Comparison of ENCODE assay signal across 8 mouse cellular contexts in genomic region chr11:44581277-44581683, GRCm38 (mm10). TPM values are rescaled to one million over a fixed set of nuclear protein-coding genes. Genes with fewer than 3 reads are reported as not detected.
DNase-seq lines count a peak whose midpoint lies in the region; ATAC-seq and TF ChIP-seq lines count a peak whose summit lies in the region.

No protein-coding gene starts in this region.

- no peaks in the 10 kb centered on the region for H3K9me3 ChIP-seq in intestine, embryonic 16.5 days (ENCODE audit: control insufficient read depth, low read length)

- peak; percentile 36 for DNase-seq in urinary bladder, postnatal 14 days (ENCODE audit: low spot score)
- no peak for DNase-seq in urinary bladder, adult 18-20 months (ENCODE audit: low spot score in 2 of 2)
- DNase-seq in lung, postnatal 25 days (ENCODE audit: low spot score): peak; percentile 80
- peak; percentile 80 for DNase-seq in thymus, postnatal 25 days
- DNase-seq in layer of hippocampus, postnatal 14 days (ENCODE audit: low spot score in 2 of 2): no peak

- peak overlapping the region; percentile 37 for H3K4me3 ChIP-seq in bone marrow, adult 2 months (replicated peaks; ENCODE audit: control insufficient read depth, low read depth, low read length)
- no peak overlapping the region for H3K4me3 ChIP-seq in embryonic fibroblast, embryonic 13.5 days (ENCODE audit: insufficient read depth, low read length)
- peak overlapping the region; percentile 5; the same call in 1 of the 2 replicates for H3K4me3 ChIP-seq in intestine, embryonic 16.5 days (ENCODE audit: low read length)

- H3K4me2 ChIP-seq in intestine, embryonic 16.5 days (ENCODE audit: low read depth, low read length): no peak overlapping the region

- H3K27me3 ChIP-seq in intestine, embryonic 16.5 days (replicated peaks; ENCODE audit: control insufficient read depth, insufficient read depth, low read length): no peaks in the 10 kb centered on the region

- peak; percentile 71 for TF ChIP-seq CTCF in bone marrow, adult 2 months (IDR thresholded peaks at IDR 0.05; ENCODE audit: control insufficient read depth, insufficient read depth, low read length)
- TF ChIP-seq CTCF in embryonic fibroblast, embryonic 13.5 days (IDR thresholded peaks at IDR 0.05; ENCODE audit: borderline replicate concordance, insufficient read depth, low read length): peak; percentile 43; the same call in 1 of the 2 replicates

- TF ChIP-seq POLR2A in bone marrow, adult 2 months (IDR thresholded peaks at IDR 0.05; ENCODE audit: borderline replicate concordance, control insufficient read depth, low read depth, low read length): no peak
- no peak for TF ChIP-seq POLR2A in embryonic fibroblast, embryonic 13.5 days (IDR thresholded peaks at IDR 0.05; ENCODE audit: low read depth, low read length)

- H3K27ac ChIP-seq in bone marrow, adult 2 months (ENCODE audit: control insufficient read depth, insufficient read depth, low read depth, low read length, poor library complexity): no peak overlapping the region
- no peak overlapping the region for H3K27ac ChIP-seq in embryonic fibroblast, embryonic 13.5 days (ENCODE audit: insufficient read depth, low read length)
- H3K27ac ChIP-seq in intestine, embryonic 16.5 days (ENCODE audit: low read length): no peak overlapping the region

- ATAC-seq in intestine, embryonic 16.5 days: no peak

- H3K36me3 ChIP-seq in intestine, embryonic 16.5 days (ENCODE audit: control insufficient read depth, insufficient read depth, low read length): no peaks in the 10 kb centered on the region

- no peaks in the 10 kb centered on the region; the same call in 1 of the 2 replicates for H3K4me1 ChIP-seq in bone marrow, adult 2 months (ENCODE audit: control insufficient read depth, insufficient read depth, low read length)
- H3K4me1 ChIP-seq in embryonic fibroblast, embryonic 13.5 days (ENCODE audit: control insufficient read depth, insufficient read depth, low read length): no peaks in the 10 kb centered on the region
- no peaks in the 10 kb centered on the region for H3K4me1 ChIP-seq in intestine, embryonic 16.5 days (ENCODE audit: control insufficient read depth, insufficient read depth, low read length)

- H3K9ac ChIP-seq in intestine, embryonic 16.5 days (ENCODE audit: low read depth, low read length): no peak overlapping the region

- under 1% methylated on average over 11 of the region's 11 CpGs for WGBS in bone marrow, adult 2 months
- WGBS in intestine, embryonic 16.5 days: 30% methylated on average over 11 of the region's 11 CpGs

RNA-seq across cellular contexts. Expression of gene Ebf1, which starts 35.8 kb away (rescaled TPM):
- polyA plus RNA-seq in bone marrow, adult 2 months (2011; ENCODE audit: insufficient read depth, insufficient read length, low replicate concordance, missing spikeins): 70.8 and 188 TPM in 2 replicates
- polyA plus RNA-seq in embryonic fibroblast, embryonic 13.5 days (2011; ENCODE audit: insufficient read length, low read depth, missing spikeins): 26.9 and 55.9 TPM in 2 replicates
- polyA plus RNA-seq in intestine, embryonic 16.5 days (2015; fragmentation: Nextera tagmentation; extraction: Ambion mirVana): 7.9 and 8.7 TPM in 2 replicates
- 1 to 10 TPM; 4.8 to 6.1 TPM for total RNA-seq in layer of hippocampus, postnatal 14 days (2021)

Comparison
In these comparisons a context has a peak if more than half of its experiments do, and no peak if none do; other contexts are left out.
1. DNase-seq: peak in urinary bladder, postnatal 14 days (single experiment), lung, postnatal 25 days (single experiment) and thymus, postnatal 25 days (single experiment); none in urinary bladder, adult 18-20 months (0 of 2) and layer of hippocampus, postnatal 14 days (0 of 2).